Mouse (Mus musculus) right cerebral cortex, adult 18-20 months (tissue): ENCODE data around the gene Naa50.
A peak's percentile ranks its signal among the peaks of the same experiment; 100 is the strongest.

ENCODE experiments used
- DNase-seq: peaks from one replicate; pipeline ENCODE4 v3.0.0; 2022; ENCODE audit warnings: mixed read lengths

Gene Naa50

DNA sequence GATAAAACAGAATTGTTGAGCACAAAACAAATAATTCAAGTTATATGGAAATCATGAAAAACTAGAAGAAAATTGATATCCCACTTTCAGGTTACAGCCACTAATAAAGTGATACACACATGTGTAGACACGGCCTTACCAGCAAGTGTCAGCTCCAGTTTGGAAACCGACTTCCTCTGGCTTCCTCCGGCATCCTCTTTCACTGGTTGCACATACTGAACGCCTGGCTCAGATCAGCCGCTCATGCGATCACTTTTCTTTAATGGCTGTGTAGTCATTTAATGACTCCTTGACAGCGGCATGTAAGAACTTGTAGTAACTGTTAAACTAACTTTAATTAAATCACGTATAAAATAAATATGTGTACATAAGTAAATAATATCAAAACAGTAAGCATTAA, 66.3 kb downstream of the Naa50 start:
- DNase-seq: no peak

DNA sequence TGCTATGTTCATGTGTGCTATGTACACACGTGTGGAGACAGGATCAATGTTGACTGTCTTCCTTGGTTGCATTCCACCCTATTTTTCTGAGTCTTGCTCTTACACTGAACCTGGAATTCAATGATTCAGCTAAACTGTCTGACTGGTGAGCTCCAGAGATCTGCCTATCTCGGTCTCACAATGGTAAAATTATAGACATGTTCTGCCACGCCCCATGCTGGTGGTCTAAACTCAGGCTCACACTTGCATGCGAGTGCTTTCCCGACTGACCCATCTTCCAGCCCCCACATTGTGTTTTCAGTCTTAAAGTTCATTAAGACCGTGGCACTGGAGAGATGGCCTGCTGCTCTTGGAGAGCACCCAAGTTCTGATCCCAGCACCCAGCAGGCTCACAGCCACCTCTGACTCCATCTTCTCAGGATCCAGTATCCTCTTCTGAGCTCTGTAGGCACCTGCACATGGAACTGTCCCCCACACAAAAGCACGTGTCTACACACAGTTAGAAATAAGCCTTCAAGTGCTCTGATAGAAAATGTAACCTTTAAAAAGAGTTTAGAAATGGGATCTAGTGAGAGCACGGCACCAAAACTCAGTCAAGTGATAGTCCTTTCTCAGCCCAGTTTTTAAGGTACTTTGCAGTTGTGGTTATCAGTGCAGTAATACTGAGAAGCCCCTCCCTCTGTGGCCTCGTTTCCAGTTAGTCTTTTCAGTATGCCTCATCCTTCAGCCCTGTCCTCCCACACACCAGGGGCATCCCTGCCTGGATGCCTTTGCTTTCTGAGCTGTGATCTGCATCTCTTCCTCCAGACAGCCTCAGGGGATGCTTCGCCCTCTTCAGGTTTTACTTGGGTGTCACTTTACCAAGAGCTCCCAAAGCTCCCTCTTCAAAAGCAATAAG, 70.8 kb downstream of the Naa50 start:
- peak; percentile 21 for DNase-seq

GRCm38 (mm10) chr16:44211054-44211414, 71.4 kb downstream of the Naa50 start:
- DNase-seq: no peak

DNA sequence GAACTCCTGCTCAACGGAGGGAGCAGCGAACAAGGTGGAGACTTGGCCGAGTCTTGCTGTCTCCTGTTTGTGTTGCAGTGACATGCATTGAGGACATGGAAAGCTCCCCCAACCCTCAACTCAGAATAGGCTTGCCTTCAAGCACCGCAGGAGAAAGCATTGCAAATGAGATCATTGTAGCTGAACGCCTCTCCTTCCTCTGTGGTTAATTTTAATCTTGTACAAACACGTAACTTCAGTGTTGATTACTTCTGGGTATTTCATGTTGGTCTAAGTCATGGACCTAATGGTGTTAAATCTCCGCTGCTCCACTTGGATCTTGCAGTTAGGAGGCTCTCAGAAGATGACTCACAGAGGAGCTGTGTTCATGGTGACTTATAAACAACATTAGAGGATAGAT, 73.1 kb downstream of the Naa50 start:
- no peak for DNase-seq
